Mouse (Mus musculus) heart, postnatal 0 days (tissue): ENCODE results near the gene Nav2. TPM values are rescaled to one million over a fixed set of nuclear protein-coding genes. Genes with fewer than 3 reads are reported as not detected.

Experiments
- ATAC-seq: fragments of 200-750 bp; cut with Nextera tagmentation; 2 replicates; pipeline ENCODE4 v1.8.0; 2017; ENCODE audit warnings: low read depth, moderate number of reproducible peaks, moderate library complexity; ENCODE audit not compliant: insufficient read depth
- DNase-seq: peaks from one replicate; pipeline ENCODE4 v3.0.0-alpha.2; 2016; ENCODE audit warnings: low spot score
- H3K27ac ChIP-seq: fragments of 300-500 bp; sonication (generic); 2 replicates; pipeline ENCODE4 v1.5.1; 2014; ENCODE audit warnings: low read depth, mild to moderate bottlenecking
- H3K27me3 ChIP-seq: fragments of 300-500 bp; sonication (generic); 2 replicates; pipeline ENCODE4 v1.6.1; 2014; ENCODE audit warnings: low read length, mixed read lengths; ENCODE audit not compliant: control insufficient read depth, insufficient read depth
- H3K36me3 ChIP-seq: fragments of 300-500 bp; sonication (generic); replicated peaks from 2 replicates; pipeline ENCODE4 v1.6.1; 2014; ENCODE audit warnings: low read length, mixed read lengths; ENCODE audit not compliant: control insufficient read depth, insufficient read depth
- H3K4me1 ChIP-seq: fragments of 300-500 bp; sonication (generic); 2 replicates; pipeline ENCODE4 v1.6.1; 2014; ENCODE audit warnings: antibody characterized with exemption; ENCODE audit not compliant: control insufficient read depth, insufficient read depth
- H3K4me2 ChIP-seq: fragments of 300-500 bp; sonication (generic); 2 replicates; pipeline ENCODE4 v1.6.1; 2014; ENCODE audit warnings: low read depth, mild to moderate bottlenecking, low read length, moderate library complexity
- H3K4me3 ChIP-seq: fragments of 300-500 bp; sonication (generic); 2 replicates; pipeline ENCODE4 v1.5.1; 2014; ENCODE audit warnings: low read depth, low read length
- H3K9ac ChIP-seq: fragments of 300-500 bp; sonication (generic); replicated peaks from 2 replicates; pipeline ENCODE4 v1.6.1; 2014; ENCODE audit warnings: low read depth, low read length, mixed read lengths
- H3K9me3 ChIP-seq: fragments of 300-500 bp; sonication (generic); replicated peaks from 2 replicates; pipeline ENCODE4 v1.6.1; 2016; ENCODE audit warnings: low read length; ENCODE audit not compliant: control insufficient read depth
- CTCF ChIP-seq: IDR thresholded peaks from 2 replicates; pipeline ENCODE4 v1.5.1; 2016; ENCODE audit warnings: antibody characterized with exemption, control low read depth, low read depth
- EP300 ChIP-seq: IDR thresholded peaks from 2 replicates; pipeline ENCODE4 v1.6.1; 2016; ENCODE audit warnings: antibody characterized with exemption, low read depth
- WGBS: fragments of 180-500 bp; shearing (Covaris S2); extraction: QIAGEN DNeasy Blood & Tissue Kit; methylation state at CpG from one replicate; pipeline ENCODE4 v1.1.7; 2014; 5-methylcytosine and 5-hydroxymethylcytosine counted together
- polyA plus RNA-seq: library from polyadenylated mRNA; unstranded; fragments of >200 nt; fragmentation: Nextera tagmentation; extraction: Ambion mirVana; gene quantifications from 2 replicates; pipeline ENCODE4 v1.2.1, GENCODE M21; 2015
- total RNA-seq: library from RNA; depleted of rRNA; stranded (reverse); fragments of >200 nt; gene quantifications from 2 replicates; pipeline ENCODE4 v1.2.3, GENCODE M21; 2014; ENCODE audit warnings: low replicate concordance

Gene Nav2
- total and polyA plus RNA-seq, 2 experiments from 2014 or later, result 22.8 to 77.9 TPM

DNA sequence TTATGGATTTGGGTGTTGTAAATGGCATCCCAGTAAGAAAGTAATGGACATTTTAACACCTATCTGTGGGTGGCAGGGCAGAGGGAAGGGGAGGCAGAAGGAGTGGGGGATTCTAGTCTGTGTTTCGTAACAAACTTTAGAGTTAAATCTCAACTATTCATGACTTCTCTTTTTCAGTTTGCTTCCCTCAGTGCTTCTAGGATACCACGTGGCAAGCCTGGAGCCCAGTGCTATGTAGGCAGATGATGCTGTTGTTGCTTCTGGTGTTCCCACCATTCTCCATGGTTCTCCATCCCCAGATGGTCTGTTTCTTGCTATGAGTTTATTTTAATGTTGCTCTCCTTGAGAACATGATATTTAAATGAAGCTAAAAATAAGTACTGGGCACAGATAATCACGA is 92.3 kb downstream of the Nav2 start:
- Histone ChIP-seq H3K9ac (no peak overlapping the region), H3K4me1 (peaks cover 8% of the 10 kb centered on the region), H3K27me3 (no peaks in the 10 kb centered on the region), H3K27ac (no peak overlapping the region), H3K36me3 (no peaks in the 10 kb centered on the region), H3K9me3 (no peaks in the 10 kb centered on the region), H3K4me3 (no peak overlapping the region), H3K4me2 (no peak overlapping the region)
- DNase-seq (no peak), ATAC-seq (no peak)
- WGBS, result 65% methylated on average over 3 of the region's 3 CpGs
- TF ChIP-seq EP300, result no peak
- no peak for TF ChIP-seq CTCF

DNA sequence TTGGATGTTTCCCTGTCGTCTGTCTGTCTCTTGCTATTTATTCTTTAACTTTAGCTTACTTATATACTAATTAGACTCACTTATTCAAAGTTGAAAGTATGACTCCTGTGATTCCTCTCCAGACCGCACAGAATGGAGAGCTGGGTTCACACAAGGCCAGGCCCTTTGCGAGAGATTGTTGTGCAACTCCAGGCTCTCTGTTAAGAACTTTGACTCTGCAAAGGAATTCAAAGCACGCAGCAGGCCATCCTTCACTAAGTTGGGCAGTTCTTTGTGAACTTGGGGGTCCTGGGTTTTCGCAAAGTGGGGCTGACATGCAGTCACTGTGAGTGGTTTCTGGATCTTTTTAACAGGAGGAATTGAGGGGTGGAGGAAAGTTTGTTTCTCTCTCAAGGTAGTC is 95.9 kb downstream of the Nav2 start:
- peaks cover 8% of the 10 kb centered on the region for H3K4me1 ChIP-seq
- H3K4me2 ChIP-seq, result no peak overlapping the region
- DNase-seq (no peak), ATAC-seq (no peak)
- TF ChIP-seq CTCF, result no peak
- no peak for TF ChIP-seq EP300
- no peak overlapping the region for H3K27ac ChIP-seq
- no peak overlapping the region for H3K4me3 ChIP-seq
- H3K27me3 ChIP-seq, result no peaks in the 10 kb centered on the region
- no peaks in the 10 kb centered on the region for H3K36me3 ChIP-seq
- H3K9me3 ChIP-seq, result no peaks in the 10 kb centered on the region
- H3K9ac ChIP-seq, result no peak overlapping the region
- WGBS, result 38% methylated on average over 5 of the region's 5 CpGs

DNA sequence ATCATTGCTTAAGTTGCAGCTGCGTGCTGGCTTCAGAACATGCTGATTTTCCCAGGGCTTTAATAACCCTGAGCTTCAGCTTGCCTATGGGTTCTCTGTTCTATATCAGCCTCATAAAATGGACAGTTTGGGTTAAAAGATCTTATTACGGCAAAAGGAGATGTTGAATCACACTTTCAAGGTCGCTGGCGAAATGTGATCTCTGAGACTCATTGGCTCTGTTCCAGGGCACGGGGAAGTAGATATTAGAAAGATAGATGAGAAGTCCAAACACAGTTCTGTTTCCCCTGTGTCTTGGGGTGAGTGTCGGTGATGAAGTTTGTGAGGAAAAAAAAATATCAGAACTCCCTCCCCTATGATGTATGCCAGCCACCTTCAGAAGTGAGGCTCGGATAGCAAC is 98.4 kb downstream of the Nav2 start:
- H3K9me3 ChIP-seq, result no peaks in the 10 kb centered on the region
- no peak overlapping the region for H3K9ac ChIP-seq
- no peak for ATAC-seq
- TF ChIP-seq EP300 (no peak), CTCF (no peak)
- no peak overlapping the region for H3K27ac ChIP-seq
- H3K27me3 ChIP-seq, result no peaks in the 10 kb centered on the region
- DNase-seq, result no peak
- H3K36me3 ChIP-seq, result no peaks in the 10 kb centered on the region
- no peaks in the 10 kb centered on the region for H3K4me1 ChIP-seq
- no peak overlapping the region for H3K4me2 ChIP-seq
- H3K4me3 ChIP-seq, result no peak overlapping the region
- 50% methylated on average over 7 of the region's 7 CpGs for WGBS

DNA sequence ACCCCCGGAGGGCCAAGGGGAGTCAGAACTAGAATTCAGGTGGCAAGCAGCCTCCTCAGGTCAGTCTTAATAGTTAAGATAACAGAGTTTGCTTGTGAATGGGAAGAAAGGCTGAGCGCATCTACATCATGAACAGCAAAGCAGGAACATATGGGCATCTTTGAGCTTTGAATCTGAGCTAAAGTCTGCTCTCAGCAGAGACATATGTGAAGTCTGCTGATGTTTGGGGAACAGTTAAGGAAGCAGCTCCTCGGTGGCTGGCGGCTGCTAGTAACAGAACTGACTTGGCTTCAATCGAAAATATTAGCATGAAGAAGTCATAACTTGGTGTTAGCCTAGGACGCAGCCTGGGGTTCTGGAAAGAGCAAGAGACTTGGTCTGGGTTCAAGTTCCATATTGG is 102.2 kb downstream of the Nav2 start:
- ATAC-seq, result no peak
- Histone ChIP-seq H3K27me3 (no peaks in the 10 kb centered on the region), H3K4me3 (no peak overlapping the region), H3K27ac (no peak overlapping the region), H3K9me3 (no peaks in the 10 kb centered on the region), H3K4me1 (no peaks in the 10 kb centered on the region), H3K9ac (no peak overlapping the region), H3K36me3 (no peaks in the 10 kb centered on the region), H3K4me2 (no peak overlapping the region)
- WGBS, result 90% methylated on average over 6 of the region's 6 CpGs
- TF ChIP-seq CTCF (no peak), EP300 (no peak)
- DNase-seq, result no peak

DNA sequence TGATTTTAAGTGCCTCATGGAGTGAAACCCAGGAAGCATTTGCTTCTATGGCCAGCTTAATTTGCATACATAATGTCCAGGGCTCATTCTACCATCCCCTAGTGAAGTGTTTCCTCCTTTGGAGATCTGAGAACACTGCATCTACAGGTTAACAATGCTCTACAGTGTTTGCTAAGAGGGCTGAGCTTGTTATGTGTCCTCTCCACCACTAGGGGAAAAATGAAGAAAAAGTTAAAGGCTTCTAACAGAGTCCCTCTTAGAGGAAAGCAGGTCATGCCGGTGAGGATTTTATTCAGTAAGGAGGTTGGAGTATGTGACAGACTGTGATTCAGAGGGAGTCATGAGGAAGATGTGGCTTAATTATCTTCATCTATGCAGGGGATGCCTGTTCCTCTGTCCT is 103.5 kb downstream of the Nav2 start:
- Histone ChIP-seq H3K4me1 (no peaks in the 10 kb centered on the region), H3K27me3 (no peaks in the 10 kb centered on the region), H3K4me2 (no peak overlapping the region), H3K4me3 (no peak overlapping the region), H3K36me3 (no peaks in the 10 kb centered on the region), H3K27ac (no peak overlapping the region), H3K9ac (no peak overlapping the region), H3K9me3 (no peaks in the 10 kb centered on the region)
- 60% methylated on average over 1 of the region's 1 CpGs for WGBS
- DNase-seq, result no peak
- TF ChIP-seq CTCF, result 0 out of 2 replicates have a peak, but pooled peaks have one; percentile 7
- TF ChIP-seq EP300, result no peak
- no peak for ATAC-seq

DNA sequence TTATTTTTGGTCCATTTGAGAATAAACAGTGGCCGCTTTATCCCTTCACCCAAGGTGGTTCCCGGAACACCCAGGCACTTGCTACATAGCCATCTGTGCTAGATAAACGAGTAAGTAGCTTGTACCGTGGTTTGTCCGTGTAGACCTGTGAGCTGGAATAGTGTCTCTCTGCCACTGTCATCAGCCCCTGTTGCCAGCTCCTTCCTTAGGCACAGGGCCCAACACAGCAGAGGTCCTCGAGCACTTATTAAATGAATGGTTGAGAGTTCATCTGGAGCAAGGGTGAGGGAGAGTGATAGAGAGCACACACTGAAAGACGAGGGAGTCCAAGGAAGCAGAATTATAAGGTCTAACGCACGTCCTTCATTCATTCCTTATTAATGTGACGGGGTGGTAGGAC is 106.0 kb downstream of the Nav2 start:
- H3K27me3 ChIP-seq, result no peaks in the 10 kb centered on the region
- H3K27ac ChIP-seq, result no peak overlapping the region
- DNase-seq, result no peak
- H3K36me3 ChIP-seq, result no peaks in the 10 kb centered on the region
- 80% methylated on average over 10 of the region's 10 CpGs for WGBS
- ATAC-seq, result no peak
- TF ChIP-seq CTCF (no peak), EP300 (no peak)
- no peaks in the 10 kb centered on the region for H3K4me1 ChIP-seq
- no peak overlapping the region for H3K9ac ChIP-seq
- no peaks in the 10 kb centered on the region for H3K9me3 ChIP-seq
- no peak overlapping the region for H3K4me3 ChIP-seq
- H3K4me2 ChIP-seq, result no peak overlapping the region
